Mouse (Mus musculus) forebrain, embryonic 12.5 days (tissue): ENCODE measurements around the gene Sclt1. TPM values are rescaled to one million over a fixed set of nuclear protein-coding genes. Genes with fewer than 3 reads are reported as not detected.

Experiments
- ATAC-seq: fragments of 200-750 bp; cut with Nextera tagmentation; 2 replicates; pipeline ENCODE4 v1.8.0; 2017; ENCODE audit warnings: moderate TSS enrichment; ENCODE audit not compliant: low FRiP score
- H3K27ac ChIP-seq: fragments of 300-500 bp; sonication (generic); 2 replicates; pipeline ENCODE4 v1.5.1; 2016; ENCODE audit warnings: mild to moderate bottlenecking
- H3K27me3 ChIP-seq: fragments of 300-500 bp; sonication (generic); 2 replicates; pipeline ENCODE4 v1.6.1; 2016; ENCODE audit warnings: mild to moderate bottlenecking
- H3K36me3 ChIP-seq: fragments of 300-500 bp; sonication (generic); replicated peaks from 2 replicates; pipeline ENCODE4 v1.6.1; 2016; ENCODE audit warnings: mild to moderate bottlenecking
- H3K4me1 ChIP-seq: fragments of 300-500 bp; sonication (generic); 2 replicates; pipeline ENCODE4 v1.6.1; 2016
- H3K4me2 ChIP-seq: fragments of 300-500 bp; sonication (generic); 2 replicates; pipeline ENCODE4 v1.6.1; 2016; ENCODE audit warnings: mild to moderate bottlenecking, moderate library complexity
- H3K4me3 ChIP-seq: fragments of 300-500 bp; sonication (generic); replicated peaks from 2 replicates; pipeline ENCODE4 v1.5.1; 2016; ENCODE audit warnings: mild to moderate bottlenecking
- H3K9ac ChIP-seq: fragments of 300-500 bp; sonication (generic); 2 replicates; pipeline ENCODE4 v1.6.1; 2016; ENCODE audit warnings: mild to moderate bottlenecking
- H3K9me3 ChIP-seq: fragments of 300-500 bp; sonication (generic); 2 replicates; pipeline ENCODE4 v1.6.1; 2016
- WGBS: fragments of 180-500 bp; shearing (Covaris S2); methylation state at CpG from one replicate; pipeline ENCODE4 v1.1.7; 2016; 5-methylcytosine and 5-hydroxymethylcytosine counted together
- polyA plus RNA-seq: library from polyadenylated mRNA; unstranded; fragments of >200 nt; fragmentation: Nextera tagmentation; extraction: Ambion mirVana; gene quantifications from 2 replicates; pipeline ENCODE4 v1.2.1, GENCODE M21; 2016

Sclt1 gene
- polyA plus RNA-seq, 1 experiment from 2014 or later, result 31.7 TPM

- WGBS, result 94% methylated on average over 12 of the region's 12 CpGs
- Histone ChIP-seq H3K36me3 (peaks cover 50% of the 10 kb centered on the region), H3K4me2 (no peak overlapping the region), H3K27me3 (no peaks in the 10 kb centered on the region), H3K9ac (no peak overlapping the region), H3K27ac (0 out of 2 replicates have a peak overlapping the region, but pooled peaks have one; percentile 19), H3K4me1 (peaks cover 21% of the 10 kb centered on the region), H3K9me3 (no peaks in the 10 kb centered on the region), H3K4me3 (no peak overlapping the region)
- no peak for ATAC-seq
Measured at GRCm38 (mm10) chr3:41604629-41605321, 137.5 kb downstream of the Sclt1 start.

GRCm38 (mm10) chr3:41603470-41604019 lies 138.8 kb downstream of the Sclt1 start:
- H3K9me3 ChIP-seq, result no peaks in the 10 kb centered on the region
- no peak overlapping the region for H3K4me2 ChIP-seq
- H3K27ac ChIP-seq, result peak overlapping the region; percentile 61
- no peak overlapping the region for H3K9ac ChIP-seq
- ATAC-seq, result peak; percentile 19; the same call in 1 of the 2 replicates
- no peak overlapping the region for H3K4me3 ChIP-seq
- H3K27me3 ChIP-seq, result no peaks in the 10 kb centered on the region
- peaks cover 54% of the 10 kb centered on the region for H3K36me3 ChIP-seq
- H3K4me1 ChIP-seq, result peaks cover 21% of the 10 kb centered on the region
- WGBS, result 15% methylated on average over 5 of the region's 5 CpGs

- no peak for ATAC-seq
- H3K9ac ChIP-seq, result no peak overlapping the region
- peak overlapping the region; percentile 61 for H3K27ac ChIP-seq
- peaks cover 60% of the 10 kb centered on the region for H3K36me3 ChIP-seq
- H3K27me3 ChIP-seq, result no peaks in the 10 kb centered on the region
- 43% methylated on average over 10 of the region's 10 CpGs for WGBS
- H3K4me3 ChIP-seq, result no peak overlapping the region
- no peaks in the 10 kb centered on the region for H3K9me3 ChIP-seq
- H3K4me1 ChIP-seq, result peaks cover 21% of the 10 kb centered on the region
- no peak overlapping the region for H3K4me2 ChIP-seq
Measured at GRCm38 (mm10) chr3:41602933-41603332, 139.4 kb downstream of the Sclt1 start.

GRCm38 (mm10) chr3:41601226-41602020 lies 140.9 kb downstream of the Sclt1 start:
- H3K4me3 ChIP-seq, result no peak overlapping the region
- H3K4me1 ChIP-seq, result peaks cover 21% of the 10 kb centered on the region
- 70% methylated on average over 9 of the region's 9 CpGs for WGBS
- H3K9me3 ChIP-seq, result no peaks in the 10 kb centered on the region
- no peak overlapping the region for H3K27ac ChIP-seq
- H3K9ac ChIP-seq, result no peak overlapping the region
- no peaks in the 10 kb centered on the region for H3K27me3 ChIP-seq
- no peak for ATAC-seq
- H3K4me2 ChIP-seq, result no peak overlapping the region
- H3K36me3 ChIP-seq, result peaks cover 67% of the 10 kb centered on the region

GRCm38 (mm10) chr3:41599806-41600589 lies 142.3 kb downstream of the Sclt1 start:
- H3K4me3 ChIP-seq, result no peak overlapping the region
- WGBS, result 82% methylated on average over 14 of the region's 14 CpGs
- no peaks in the 10 kb centered on the region for H3K9me3 ChIP-seq
- no peaks in the 10 kb centered on the region for H3K27me3 ChIP-seq
- H3K4me2 ChIP-seq, result no peak overlapping the region
- no peak overlapping the region for H3K9ac ChIP-seq
- no peak overlapping the region for H3K27ac ChIP-seq
- ATAC-seq, result peak; percentile 47; the same call in 1 of the 2 replicates
- peaks cover 66% of the 10 kb centered on the region for H3K36me3 ChIP-seq
- peaks cover 21% of the 10 kb centered on the region for H3K4me1 ChIP-seq

GRCm38 (mm10) chr3:41599226-41599625 lies 143.1 kb downstream of the Sclt1 start:
- H3K4me3 ChIP-seq, result no peak overlapping the region
- peaks cover 66% of the 10 kb centered on the region for H3K36me3 ChIP-seq
- no peaks in the 10 kb centered on the region for H3K9me3 ChIP-seq
- ATAC-seq, result no peak
- H3K27ac ChIP-seq, result no peak overlapping the region
- H3K27me3 ChIP-seq, result no peaks in the 10 kb centered on the region
- no peak overlapping the region for H3K4me2 ChIP-seq
- H3K9ac ChIP-seq, result no peak overlapping the region
- 93% methylated on average over 10 of the region's 10 CpGs for WGBS
- H3K4me1 ChIP-seq, result peaks cover 16% of the 10 kb centered on the region

GRCm38 (mm10) chr3:41598412-41598811 lies 143.9 kb downstream of the Sclt1 start:
- H3K9ac ChIP-seq, result no peak overlapping the region
- H3K4me3 ChIP-seq, result no peak overlapping the region
- peaks cover 72% of the 10 kb centered on the region for H3K36me3 ChIP-seq
- H3K9me3 ChIP-seq, result no peaks in the 10 kb centered on the region
- H3K4me2 ChIP-seq, result no peak overlapping the region
- no peak overlapping the region for H3K27ac ChIP-seq
- 87% methylated on average over 9 of the region's 9 CpGs for WGBS
- ATAC-seq, result no peak
- H3K27me3 ChIP-seq, result no peaks in the 10 kb centered on the region
- H3K4me1 ChIP-seq, result peaks cover 8% of the 10 kb centered on the region

GRCm38 (mm10) chr3:41597036-41597435 lies 145.3 kb downstream of the Sclt1 start:
- Histone ChIP-seq H3K27ac (no peak overlapping the region), H3K27me3 (no peaks in the 10 kb centered on the region), H3K4me3 (no peak overlapping the region), H3K4me2 (no peak overlapping the region), H3K9me3 (no peaks in the 10 kb centered on the region), H3K36me3 (peaks cover 85% of the 10 kb centered on the region), H3K9ac (no peak overlapping the region), H3K4me1 (no peaks in the 10 kb centered on the region)
- WGBS, result 92% methylated on average over 8 of the region's 8 CpGs
- ATAC-seq, result no peak

GRCm38 (mm10) chr3:41595010-41595409 lies 147.3 kb downstream of the Sclt1 start:
- no peak for ATAC-seq
- H3K36me3 ChIP-seq, result peaks cover 93% of the 10 kb centered on the region
- no peak overlapping the region for H3K4me3 ChIP-seq
- no peak overlapping the region for H3K4me2 ChIP-seq
- no peak overlapping the region for H3K9ac ChIP-seq
- H3K9me3 ChIP-seq, result no peaks in the 10 kb centered on the region
- H3K27ac ChIP-seq, result no peak overlapping the region
- H3K27me3 ChIP-seq, result no peaks in the 10 kb centered on the region
- 94% methylated on average over 4 of the region's 4 CpGs for WGBS
- H3K4me1 ChIP-seq, result no peaks in the 10 kb centered on the region

GRCm38 (mm10) chr3:41594097-41594879 lies 148.0 kb downstream of the Sclt1 start:
- Histone ChIP-seq H3K4me1 (no peaks in the 10 kb centered on the region), H3K9me3 (no peaks in the 10 kb centered on the region), H3K4me2 (no peak overlapping the region), H3K36me3 (peaks cover 93% of the 10 kb centered on the region), H3K9ac (no peak overlapping the region), H3K27ac (no peak overlapping the region), H3K27me3 (no peaks in the 10 kb centered on the region), H3K4me3 (no peak overlapping the region)
- ATAC-seq, result no peak
- WGBS, result 85% methylated on average over 9 of the region's 9 CpGs

GRCm38 (mm10) chr3:41592805-41593204 lies 149.5 kb downstream of the Sclt1 start:
- H3K4me2 ChIP-seq, result no peak overlapping the region
- no peaks in the 10 kb centered on the region for H3K27me3 ChIP-seq
- H3K9ac ChIP-seq, result no peak overlapping the region
- H3K4me3 ChIP-seq, result no peak overlapping the region
- H3K36me3 ChIP-seq, result peaks cover 80% of the 10 kb centered on the region
- H3K4me1 ChIP-seq, result no peaks in the 10 kb centered on the region
- no peaks in the 10 kb centered on the region for H3K9me3 ChIP-seq
- H3K27ac ChIP-seq, result no peak overlapping the region
- 83% methylated on average over 7 of the region's 7 CpGs for WGBS
- no peak for ATAC-seq
